Mouse (Mus musculus) neural tube, embryonic 13.5 days (tissue): ENCODE data around the gene Sh2d6. TPM values are rescaled to one million over a fixed set of nuclear protein-coding genes. Genes with fewer than 3 reads are reported as not detected.

Source experiments
- ATAC-seq: fragments of 200-750 bp; cut with Nextera tagmentation; 2 replicates; pipeline ENCODE4 v1.8.0; 2017; ENCODE audit warnings: low read depth, mild to moderate bottlenecking, moderate TSS enrichment, moderate library complexity
- H3K27ac ChIP-seq: fragments of 300-500 bp; sonication (generic); replicated peaks from 2 replicates; pipeline ENCODE4 v1.5.1; 2015; ENCODE audit warnings: moderate library complexity, mild to moderate bottlenecking, inconsistent platforms
- H3K27me3 ChIP-seq: fragments of 300-500 bp; sonication (generic); 2 replicates; pipeline ENCODE4 v1.6.1; 2015; ENCODE audit warnings: mild to moderate bottlenecking, inconsistent platforms
- H3K36me3 ChIP-seq: fragments of 300-500 bp; sonication (generic); 2 replicates; pipeline ENCODE4 v1.6.1; 2015; ENCODE audit warnings: mild to moderate bottlenecking, inconsistent platforms
- H3K4me1 ChIP-seq: fragments of 300-500 bp; sonication (generic); replicated peaks from 2 replicates; pipeline ENCODE4 v1.6.1; 2015; ENCODE audit warnings: inconsistent platforms
- H3K4me2 ChIP-seq: fragments of 300-500 bp; sonication (generic); 2 replicates; pipeline ENCODE4 v1.6.1; 2015; ENCODE audit warnings: inconsistent platforms, mild to moderate bottlenecking, moderate library complexity
- H3K4me3 ChIP-seq: fragments of 300-500 bp; sonication (generic); 2 replicates; pipeline ENCODE4 v1.5.1; 2015; ENCODE audit warnings: mild to moderate bottlenecking, inconsistent platforms
- H3K9ac ChIP-seq: fragments of 300-500 bp; sonication (generic); 2 replicates; pipeline ENCODE4 v1.6.1; 2015; ENCODE audit warnings: moderate library complexity, mild to moderate bottlenecking, inconsistent platforms
- H3K9me3 ChIP-seq: fragments of 300-500 bp; sonication (generic); 2 replicates; pipeline ENCODE4 v1.6.1; 2016; ENCODE audit warnings: inconsistent platforms
- WGBS: fragments of 180-500 bp; shearing (Covaris S2); methylation state at CpG from one replicate; pipeline ENCODE4 v1.1.7; 2015; 5-methylcytosine and 5-hydroxymethylcytosine counted together
- polyA plus RNA-seq: library from polyadenylated mRNA; unstranded; fragments of >200 nt; fragmentation: Nextera tagmentation; extraction: Ambion mirVana; gene quantifications from 2 replicates; pipeline ENCODE4 v1.2.1, GENCODE M21; 2015

Gene Sh2d6
- polyA plus RNA-seq, 1 experiment from 2014 or later = 0.36 TPM

DNA sequence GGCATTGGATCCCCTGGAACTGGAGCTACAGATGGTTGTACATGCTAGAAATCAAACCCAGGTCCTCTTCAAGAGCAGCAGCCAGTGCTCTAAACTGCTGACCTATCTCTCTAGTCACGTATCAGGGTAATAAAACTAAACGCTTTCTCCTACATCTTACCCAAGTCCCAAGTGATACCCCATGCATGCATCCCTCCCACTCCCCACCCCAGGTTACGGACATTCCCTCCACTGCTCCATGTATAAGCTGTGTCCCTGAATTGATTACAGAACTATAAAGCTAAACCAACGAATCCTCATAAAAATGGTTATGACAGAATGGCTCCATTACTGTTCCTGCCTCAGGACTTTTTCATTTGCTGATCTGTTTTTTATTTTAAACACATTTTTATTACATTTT, 55.3 kb downstream of the Sh2d6 start:
- no peak overlapping the region for H3K4me2 ChIP-seq
- 0 out of 2 replicates have a peak, but pooled peaks cover 6% of the 10 kb centered on the region for H3K4me1 ChIP-seq
- H3K27me3 ChIP-seq = no peaks in the 10 kb centered on the region
- H3K9me3 ChIP-seq = no peaks in the 10 kb centered on the region
- no peaks in the 10 kb centered on the region for H3K36me3 ChIP-seq
- H3K4me3 ChIP-seq = no peak overlapping the region
- H3K27ac ChIP-seq = no peak overlapping the region
- 49% methylated on average over 4 of the region's 4 CpGs for WGBS
- no peak overlapping the region for H3K9ac ChIP-seq
- ATAC-seq = peak; percentile 47; the same call in 1 of the 2 replicates

GRCm38 (mm10) chr6:72465361-72466157, 55.9 kb downstream of the Sh2d6 start:
- H3K27me3 ChIP-seq = no peaks in the 10 kb centered on the region
- no peaks in the 10 kb centered on the region for H3K36me3 ChIP-seq
- no peak overlapping the region for H3K9ac ChIP-seq
- H3K4me3 ChIP-seq = no peak overlapping the region
- ATAC-seq = no peak
- H3K9me3 ChIP-seq = no peaks in the 10 kb centered on the region
- WGBS = 40% methylated on average over 8 of the region's 8 CpGs
- H3K27ac ChIP-seq = no peak overlapping the region
- H3K4me1 ChIP-seq = 0 out of 2 replicates have a peak, but pooled peaks cover 6% of the 10 kb centered on the region
- H3K4me2 ChIP-seq = no peak overlapping the region

Other genes starting within 250 kb of the Sh2d6 start
- gene Sftpb, start 217.1 kb downstream of the Sh2d6 start, polyA plus RNA-seq = 0.22 and 0.76 TPM in 2 replicates
- 46.6 and 47.2 TPM in 2 replicates for gene Usp39, start 176.5 kb downstream of the Sh2d6 start, polyA plus RNA-seq
- 16.7 and 19.3 TPM in 2 replicates for gene 0610030E20Rik, start 174.4 kb downstream of the Sh2d6 start, polyA plus RNA-seq
- gene Tmem150a, start 166.3 kb downstream of the Sh2d6 start, polyA plus RNA-seq = 16.5 and 21.4 TPM in 2 replicates
- gene Rnf181, start 154.8 kb downstream of the Sh2d6 start, polyA plus RNA-seq = 140 and 148 TPM in 2 replicates
- gene Vamp5, start 141.2 kb downstream of the Sh2d6 start, polyA plus RNA-seq = 19.8 and 24.1 TPM in 2 replicates
- 28.9 and 29.7 TPM in 2 replicates for gene Vamp8, start 131.0 kb downstream of the Sh2d6 start, polyA plus RNA-seq
- 21.5 and 22.1 TPM in 2 replicates for gene Ggcx, start 107.4 kb downstream of the Sh2d6 start, polyA plus RNA-seq
- 352 and 360 TPM in 2 replicates for gene Mat2a, start 82.1 kb downstream of the Sh2d6 start, polyA plus RNA-seq
- gene Capg, start 22.7 kb upstream of the Sh2d6 start, polyA plus RNA-seq = 11.9 and 12.9 TPM in 2 replicates
- gene Elmod3, start 76.7 kb upstream of the Sh2d6 start, polyA plus RNA-seq = 17.5 and 18.9 TPM in 2 replicates
- 5.3 and 5.4 TPM in 2 replicates for gene Retsat, start 76.8 kb upstream of the Sh2d6 start, polyA plus RNA-seq
- 39.3 and 43.9 TPM in 2 replicates for gene Tgoln1, start 95.3 kb upstream of the Sh2d6 start, polyA plus RNA-seq